ENCODE assay signal across 24 mouse cellular contexts in genomic region chrX:102085798-102086443, GRCm38 (mm10). TPM values are rescaled to one million over a fixed set of nuclear protein-coding genes. Genes with fewer than 3 reads are reported as not detected.
A peak's percentile ranks its signal among the peaks of the same experiment; 100 is the strongest.
DNase-seq lines count a peak whose midpoint lies in the region; ATAC-seq and TF ChIP-seq lines count a peak whose summit lies in the region.
"Had no signal": no experiment of that assay in that cellular context is flagged by ENCODE, and none has a peak within 500 bp of the region (broad histone marks: within the 10 kb centered on the region; RNA-seq: fewer than 3 reads in every experiment).

No protein-coding gene starts in this region.

- no peaks in the 10 kb centered on the region for H3K9me3 ChIP-seq in heart, embryonic 12.5 days (replicated peaks)
- H3K9me3 ChIP-seq in kidney, postnatal 0 days (replicated peaks; ENCODE audit: low read length): no peaks in the 10 kb centered on the region
- H3K9me3 ChIP-seq in liver, embryonic 14.5 days (ENCODE audit: control insufficient read depth, low read length): no peaks in the 10 kb centered on the region
- no peaks in the 10 kb centered on the region for H3K9me3 ChIP-seq in stomach, embryonic 16.5 days (replicated peaks; ENCODE audit: control insufficient read depth, low read length)
- H3K9me3 ChIP-seq: forebrain, embryonic 13.5 days; limb, embryonic 15.5 days; midbrain, embryonic 10.5 days; neural tube, embryonic 13.5 days had no signal

- H3K27me3 ChIP-seq in heart, embryonic 12.5 days (replicated peaks): 0 out of 2 replicates have a peak, but pooled peaks cover 10% of the 10 kb centered on the region
- H3K27me3 ChIP-seq in kidney, postnatal 0 days (ENCODE audit: insufficient read depth, low read length): no peaks in the 10 kb centered on the region
- no peaks in the 10 kb centered on the region for H3K27me3 ChIP-seq in liver, embryonic 14.5 days (ENCODE audit: control insufficient read depth, insufficient read depth, low read length)
- peaks cover 9% of the 10 kb centered on the region for H3K27me3 ChIP-seq in stomach, embryonic 16.5 days (ENCODE audit: control insufficient read depth, insufficient read depth, low read length)

- H3K4me2 ChIP-seq in heart, embryonic 12.5 days: no peak overlapping the region
- no peak overlapping the region for H3K4me2 ChIP-seq in kidney, postnatal 0 days (ENCODE audit: low read length)
- H3K4me2 ChIP-seq in liver, embryonic 14.5 days (ENCODE audit: low read depth): no peak overlapping the region
- no peak overlapping the region for H3K4me2 ChIP-seq in stomach, embryonic 16.5 days (ENCODE audit: low read depth, low read length)
- H3K4me2 ChIP-seq: forebrain, embryonic 13.5 days; hindbrain, embryonic 14.5 days; limb, embryonic 15.5 days; neural tube, embryonic 13.5 days had no signal

- no peak overlapping the region for H3K27ac ChIP-seq in heart, embryonic 12.5 days (ENCODE audit: poor library complexity, severe bottlenecking)
- no peak overlapping the region for H3K27ac ChIP-seq in kidney, postnatal 0 days
- H3K27ac ChIP-seq in liver, embryonic 14.5 days: no peak overlapping the region
- H3K27ac ChIP-seq in stomach, embryonic 16.5 days (ENCODE audit: low read length): no peak overlapping the region
- H3K27ac ChIP-seq: forebrain, embryonic 13.5 days; hindbrain, embryonic 14.5 days; limb, embryonic 15.5 days; midbrain, embryonic 10.5 days; neural tube, embryonic 13.5 days had no signal

- H3K36me3 ChIP-seq in heart, embryonic 12.5 days: peaks cover 17% of the 10 kb centered on the region
- H3K36me3 ChIP-seq in kidney, postnatal 0 days (ENCODE audit: insufficient read depth, low read length): no peaks in the 10 kb centered on the region
- no peaks in the 10 kb centered on the region for H3K36me3 ChIP-seq in liver, embryonic 14.5 days (replicated peaks; ENCODE audit: control insufficient read depth, insufficient read depth, low read depth)
- no peaks in the 10 kb centered on the region for H3K36me3 ChIP-seq in stomach, embryonic 16.5 days (ENCODE audit: control insufficient read depth, insufficient read depth, low read length)
- H3K36me3 ChIP-seq: limb, embryonic 15.5 days; midbrain, embryonic 10.5 days; neural tube, embryonic 13.5 days had no signal

- no peak for TF ChIP-seq EP300 in liver, embryonic 14.5 days (IDR thresholded peaks at IDR 0.05; ENCODE audit: low read depth)

- no peak for TF ChIP-seq CTCF in kidney, postnatal 0 days (IDR thresholded peaks at IDR 0.05; ENCODE audit: low read depth)
- no peak for TF ChIP-seq CTCF in liver, embryonic 14.5 days (IDR thresholded peaks at IDR 0.05; ENCODE audit: low read depth)

- WGBS in heart, embryonic 12.5 days: 77% methylated on average over 8 of the region's 8 CpGs
- WGBS in kidney, postnatal 0 days: 88% methylated on average over 8 of the region's 8 CpGs
- 50% methylated on average over 8 of the region's 8 CpGs for WGBS in liver, embryonic 14.5 days (ENCODE audit: insufficient replicate concordance)
- 70% methylated on average over 8 of the region's 8 CpGs for WGBS in stomach, embryonic 16.5 days

- no peak overlapping the region for H3K4me3 ChIP-seq in heart, embryonic 12.5 days
- H3K4me3 ChIP-seq in kidney, postnatal 0 days (replicated peaks; ENCODE audit: low read depth, low read length): no peak overlapping the region
- no peak overlapping the region for H3K4me3 ChIP-seq in liver, embryonic 14.5 days (ENCODE audit: insufficient read depth in 1 of 2, low read depth in 2 of 2, low read length in 2 of 2)
- H3K4me3 ChIP-seq in stomach, embryonic 16.5 days (replicated peaks; ENCODE audit: low read length): no peak overlapping the region
- H3K4me3 ChIP-seq: forebrain, embryonic 13.5 days; limb, embryonic 15.5 days; midbrain, embryonic 10.5 days; myocyte; neural tube, embryonic 13.5 days had no signal

- ATAC-seq in heart, embryonic 12.5 days (ENCODE audit: insufficient number of reproducible peaks, low FRiP score): no peak
- ATAC-seq in kidney, postnatal 0 days (replicated peaks; ENCODE audit: low FRiP score, low read depth): peak; percentile 73
- ATAC-seq in liver, embryonic 14.5 days (ENCODE audit: insufficient read depth): 0 out of 2 replicates have a peak, but pooled peaks have one; percentile 41
- ATAC-seq in stomach, embryonic 16.5 days (ENCODE audit: insufficient read depth, low FRiP score): peak; percentile 68; the same call in 1 of the 2 replicates
- ATAC-seq: forebrain, embryonic 13.5 days; inflammation-experienced regulatory T-cells, adult 6 months; lung, postnatal 0 days; midbrain, embryonic 16.5 days had no signal

- no peak overlapping the region for H3K9ac ChIP-seq in heart, embryonic 12.5 days
- H3K9ac ChIP-seq in kidney, postnatal 0 days (ENCODE audit: low read depth, low read length): no peak overlapping the region
- H3K9ac ChIP-seq in liver, embryonic 14.5 days (replicated peaks): no peak overlapping the region
- no peak overlapping the region for H3K9ac ChIP-seq in stomach, embryonic 16.5 days (ENCODE audit: low read length)
- H3K9ac ChIP-seq: forebrain, embryonic 13.5 days; hindbrain, embryonic 14.5 days; limb, embryonic 15.5 days; neural tube, embryonic 13.5 days had no signal

- peak; percentile 27 for DNase-seq in heart, adult 11 months
- no peak for DNase-seq in kidney, postnatal 0 days (ENCODE audit: low spot score)
- DNase-seq in kidney, postnatal 4 days: no peak
- DNase-seq in liver, embryonic 14.5 days (ENCODE audit: low read depth in 3 of 3, low spot score in 3 of 3): no peak
- no peak for DNase-seq in layer of hippocampus, adult 8-10 months (ENCODE audit: low spot score in 2 of 2)
- DNase-seq in lung, postnatal 36 days: no peak
- DNase-seq: adrenal gland, postnatal 25 days; cerebellum, adult 8-10 months; cerebellum, postnatal 36 days; heart, postnatal 4 days; layer of hippocampus, adult 9-11 months; left cerebral cortex, postnatal 4 days; thymus, postnatal 14 days had no signal

- H3K4me1 ChIP-seq in heart, embryonic 12.5 days (replicated peaks): no peaks in the 10 kb centered on the region
- no peaks in the 10 kb centered on the region for H3K4me1 ChIP-seq in kidney, postnatal 0 days (replicated peaks; ENCODE audit: insufficient read depth, low read length)
- no peaks in the 10 kb centered on the region; a peak in 1 of 4 replicates for H3K4me1 ChIP-seq in liver, embryonic 14.5 days (replicated peaks; ENCODE audit: control insufficient read depth in 2 of 2, insufficient read depth in 2 of 2, low read length in 1 of 2)
- H3K4me1 ChIP-seq in stomach, embryonic 16.5 days (ENCODE audit: control insufficient read depth, insufficient read depth, low read length): no peaks in the 10 kb centered on the region
- H3K4me1 ChIP-seq: limb, embryonic 15.5 days had no signal

RNA-seq across cellular contexts. Expression of gene Rtl5, which starts 14.8 kb away (rescaled TPM):
- polyA plus RNA-seq in heart, embryonic 12.5 days (2016; fragmentation: Nextera tagmentation; extraction: Ambion mirVana): 1.1 and 1.4 TPM in 2 replicates
- polyA plus RNA-seq in kidney, postnatal 0 days (2015; fragmentation: Nextera tagmentation; extraction: Ambion mirVana): 2.1 and 2.2 TPM in 2 replicates
- polyA plus RNA-seq in liver, embryonic 14.5 days (2012; rRNA removed): 1.1 and 1.3 TPM in 2 replicates
- polyA plus RNA-seq in liver, embryonic 14.5 days (2014; fragmentation: Nextera tagmentation; extraction: Ambion mirVana): 0.04 and 0.15 TPM in 2 replicates
- 2.3 and 2.7 TPM in 2 replicates for polyA plus RNA-seq in stomach, embryonic 16.5 days (2015; fragmentation: Nextera tagmentation; extraction: Ambion mirVana)
- 10 to 100 TPM in 3 of 4 experiments, 1 to 10 TPM in 1; 9.6 to 15.4 (median 13.0) TPM for total RNA-seq in layer of hippocampus, adult 8-10 months (2022)

RNA-seq across cellular contexts. Expression of gene Pin4, which starts 33.3 kb away (rescaled TPM):
- polyA plus RNA-seq in heart, embryonic 12.5 days (2016; fragmentation: Nextera tagmentation; extraction: Ambion mirVana): 40.8 and 44.9 TPM in 2 replicates
- 61.2 and 70.1 TPM in 2 replicates for polyA plus RNA-seq in kidney, postnatal 0 days (2015; fragmentation: Nextera tagmentation; extraction: Ambion mirVana)
- 21.4 and 45.2 TPM in 2 replicates for polyA plus RNA-seq in liver, embryonic 14.5 days (2012; rRNA removed)
- 59.5 and 69.3 TPM in 2 replicates for polyA plus RNA-seq in liver, embryonic 14.5 days (2014; fragmentation: Nextera tagmentation; extraction: Ambion mirVana)
- 43.3 and 54.5 TPM in 2 replicates for polyA plus RNA-seq in stomach, embryonic 16.5 days (2015; fragmentation: Nextera tagmentation; extraction: Ambion mirVana)
- total RNA-seq in layer of hippocampus, adult 8-10 months (2022): 10 to 100 TPM in 3 of 4 experiments, 1 to 10 TPM in 1; 9.6 to 32.9 (median 23.5) TPM
